Mouse (Mus musculus): ENCODE measurements at regions not wholly inside any gene's neighbourhood (a gene's known extent, or its start where the extent isn't known, plus 50 kb on each side); places are given as distances from the start of the nearest gene placed in this dataset.

GRCm38 (mm10) chr10:125785448-125786196, 180.3 kb upstream of the Lrig3 start:
- Histone ChIP-seq H3K4me3 (ENCODE audit: control insufficient read depth in 1 of 2, insufficient read depth in 1 of 2, low read depth in 2 of 2, low read length in 2 of 2) (no peak overlapping the region), H3K4me1 (ENCODE audit: control insufficient read depth in 1 of 2, insufficient read depth in 2 of 2, low read length in 2 of 2) (no peaks in the 10 kb centered on the region), H3K27ac (ENCODE audit: control insufficient read depth, low read depth, low read length) (no peak overlapping the region), H3K9ac (ENCODE audit: control insufficient read depth, low read depth, low read length, poor library complexity, severe bottlenecking) (no peak overlapping the region), H3K9me3 (replicated peaks; ENCODE audit: insufficient read depth, low read length) (no peaks in the 10 kb centered on the region), H3K36me3 (ENCODE audit: control insufficient read depth in 1 of 2, insufficient read depth in 2 of 2, low read length in 2 of 2) (no peaks in the 10 kb centered on the region), H3K79me2 (ENCODE audit: control insufficient read depth, insufficient read depth, low read length, poor library complexity) (no peaks in the 10 kb centered on the region), H3K27me3 (ENCODE audit: control insufficient read depth in 1 of 2, insufficient read depth in 2 of 2, low read length in 2 of 2) (no peaks in the 10 kb centered on the region)
- TF ChIP-seq MEF2A (IDR thresholded peaks at IDR 0.05; ENCODE audit: extremely low read depth, insufficient replicate concordance, low read depth, low read length, poor library complexity, severe bottlenecking) (no peak), JUND (IDR thresholded peaks at IDR 0.05; ENCODE audit: low read depth, low read length) (no peak), TCF12 (IDR thresholded peaks at IDR 0.05; ENCODE audit: low read depth, low read length) (no peak), SMC3 (IDR thresholded peaks at IDR 0.05; ENCODE audit: low read depth, low read length) (no peak), TBP (IDR thresholded peaks at IDR 0.05; ENCODE audit: low read depth, low read length) (no peak), USF2 (IDR thresholded peaks at IDR 0.05; ENCODE audit: borderline replicate concordance in 1 of 2, insufficient read depth in 1 of 2, low read depth in 1 of 2, low read length in 2 of 2) (no peak), MAFK (IDR thresholded peaks at IDR 0.05; ENCODE audit: borderline replicate concordance, low read depth, low read length) (no peak), ZC3H11A (IDR thresholded peaks at IDR 0.05; ENCODE audit: low read depth, low read length) (no peak), NRF1 (IDR thresholded peaks at IDR 0.05; ENCODE audit: insufficient read depth, low read depth, low read length, poor library complexity, severe bottlenecking) (no peak), MYC (IDR thresholded peaks at IDR 0.05; ENCODE audit: low read depth, low read length) (no peak), ELF1 (IDR thresholded peaks at IDR 0.05; ENCODE audit: low read depth, low read length) (no peak), SIN3A (IDR thresholded peaks at IDR 0.05; ENCODE audit: low read length) (no peak), MAZ (IDR thresholded peaks at IDR 0.05; ENCODE audit: low read depth, low read length) (no peak), EP300 (IDR thresholded peaks at IDR 0.05; ENCODE audit: low read depth in 1 of 2, low read length in 2 of 2) (no peak), ZNF384 (IDR thresholded peaks at IDR 0.05; ENCODE audit: low read depth, low read length) (no peak), TAL1 (IDR thresholded peaks at IDR 0.05; ENCODE audit: low read length) (no peak), GATA1 (IDR thresholded peaks at IDR 0.05; ENCODE audit: low read depth, low read length) (no peak), MYB (IDR thresholded peaks at IDR 0.05; ENCODE audit: low read depth, low read length) (no peak), POLR2AphosphoS2 (IDR thresholded peaks at IDR 0.05; ENCODE audit: low read length) (no peak), ZMIZ1 (IDR thresholded peaks at IDR 0.05; ENCODE audit: low read depth, low read length) (no peak)
- DNase-seq (ENCODE audit: low read depth, low spot score) = no peak
